10 mouse cellular contexts compared by ENCODE assay signal in the genomic region with DNA sequence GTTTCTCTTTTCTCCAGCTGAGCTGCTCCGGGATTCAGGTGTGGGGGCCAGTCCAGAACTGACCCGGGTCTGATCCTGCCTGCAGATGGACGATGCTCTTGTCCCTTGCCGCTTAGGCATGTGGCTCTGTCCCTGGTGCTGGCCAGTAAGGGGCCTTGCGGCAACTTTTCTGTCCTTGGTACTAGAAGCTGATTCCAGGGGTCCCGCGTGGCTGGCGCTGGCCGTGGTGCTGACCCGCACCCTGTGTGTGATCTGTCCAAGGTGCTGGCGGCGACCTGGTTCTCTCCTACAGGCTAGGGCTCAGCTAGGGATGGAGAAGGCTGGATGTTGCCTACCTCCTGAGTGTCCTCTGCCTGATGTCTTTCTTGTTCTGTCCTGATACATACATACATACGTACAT. TPM values are rescaled to one million over a fixed set of nuclear protein-coding genes. Genes with fewer than 3 reads are reported as not detected.
DNase-seq lines count a peak whose midpoint lies in the region; ATAC-seq and TF ChIP-seq lines count a peak whose summit lies in the region.
"Had no signal": no experiment of that assay in that cellular context is flagged by ENCODE, and none has a peak within 500 bp of the region (broad histone marks: within the 10 kb centered on the region; RNA-seq: fewer than 3 reads in every experiment).

No protein-coding gene starts in this region.

- DNase-seq in cerebellum, adult 9-11 months = peak; percentile 13
- DNase-seq in cerebellum, adult 2 months = no peak
- peak; percentile 43 for DNase-seq in 3T3-L1 (ENCODE audit: low read depth, low spot score)
- peak; percentile 82 for DNase-seq in embryo, embryonic 10.5 days (ENCODE audit: low spot score)
- peak; percentile 71 for DNase-seq in stomach, postnatal 0 days (ENCODE audit: low spot score)
- DNase-seq in left cerebral cortex, postnatal 4 days = no peak

- no peak for TF ChIP-seq EP300 in stomach, postnatal 0 days (optimal IDR thresholded peaks at IDR 0.05)

- intact Hi-C loops in left cerebral cortex, postnatal 4 days (cut with DNase I) = no loop called here

- ATAC-seq in limb, embryonic 12.5 days (ENCODE audit: insufficient number of reproducible peaks, insufficient read depth, low FRiP score, low TSS enrichment, low read depth) = peak; percentile 34
- peak; percentile 27 for ATAC-seq in stomach, postnatal 0 days (ENCODE audit: low FRiP score, low TSS enrichment)
- ATAC-seq in midbrain, embryonic 16.5 days = no peak

- H3K27ac ChIP-seq in cerebellum, adult 2 months (ENCODE audit: insufficient read depth, low read length) = no peak overlapping the region
- H3K27ac ChIP-seq in limb, embryonic 12.5 days = no peak overlapping the region
- no peak overlapping the region for H3K27ac ChIP-seq in stomach, postnatal 0 days (replicated peaks)
- no peak overlapping the region for H3K27ac ChIP-seq in midbrain, embryonic 16.5 days (ENCODE audit: low read length)

- WGBS in cerebellum, adult 2 months = 42% methylated on average over 13 of the region's 13 CpGs
- WGBS in limb, embryonic 12.5 days = 15% methylated on average over 13 of the region's 13 CpGs
- WGBS in stomach, postnatal 0 days = 14% methylated on average over 13 of the region's 13 CpGs
- WGBS in midbrain, embryonic 16.5 days = 33% methylated on average over 13 of the region's 13 CpGs

- TF ChIP-seq POLR2A in cerebellum, adult 2 months (IDR thresholded peaks at IDR 0.05; ENCODE audit: borderline replicate concordance, insufficient read depth, low read length) = no peak

- no peak overlapping the region for H3K9ac ChIP-seq in limb, embryonic 12.5 days (replicated peaks)
- no peak overlapping the region for H3K9ac ChIP-seq in stomach, postnatal 0 days (ENCODE audit: low read length)
- H3K9ac ChIP-seq in midbrain, embryonic 16.5 days (ENCODE audit: low read depth, low read length) = no peak overlapping the region

- H3K9me3 ChIP-seq in limb, embryonic 12.5 days = no peaks in the 10 kb centered on the region
- H3K9me3 ChIP-seq in stomach, postnatal 0 days (ENCODE audit: control insufficient read depth, low read length) = no peaks in the 10 kb centered on the region
- H3K9me3 ChIP-seq in midbrain, embryonic 16.5 days (replicated peaks; ENCODE audit: control insufficient read depth, low read length, poor library complexity, severe bottlenecking) = no peaks in the 10 kb centered on the region
- H3K9me3 ChIP-seq: megakaryocyte, embryonic 14.5 days had no signal

- H3K36me3 ChIP-seq in limb, embryonic 12.5 days = peaks cover 64% of the 10 kb centered on the region
- H3K36me3 ChIP-seq in stomach, postnatal 0 days (ENCODE audit: control insufficient read depth, insufficient read depth, low read length) = peaks cover 19% of the 10 kb centered on the region
- H3K36me3 ChIP-seq in midbrain, embryonic 16.5 days (ENCODE audit: control insufficient read depth, insufficient read depth, low read length) = peaks cover 50% of the 10 kb centered on the region

- no peaks in the 10 kb centered on the region for H3K27me3 ChIP-seq in cerebellum, adult 2 months (ENCODE audit: control insufficient read depth, insufficient read depth, low read length)
- no peaks in the 10 kb centered on the region for H3K27me3 ChIP-seq in limb, embryonic 12.5 days
- H3K27me3 ChIP-seq in stomach, postnatal 0 days (ENCODE audit: control insufficient read depth, insufficient read depth, low read length) = no peaks in the 10 kb centered on the region
- no peaks in the 10 kb centered on the region for H3K27me3 ChIP-seq in midbrain, embryonic 16.5 days (ENCODE audit: control insufficient read depth, insufficient read depth, low read depth, low read length)
- H3K27me3 ChIP-seq: megakaryocyte, embryonic 14.5 days had no signal

- no peak for TF ChIP-seq CTCF in cerebellum, adult 2 months (IDR thresholded peaks at IDR 0.05; ENCODE audit: borderline replicate concordance, insufficient read depth, low read depth, low read length)
- TF ChIP-seq CTCF in stomach, postnatal 0 days (IDR thresholded peaks at IDR 0.05; ENCODE audit: low read depth) = no peak

- no peak overlapping the region for H3K4me3 ChIP-seq in cerebellum, adult 2 months (replicated peaks; ENCODE audit: insufficient read depth, low read depth, low read length)
- no peak overlapping the region for H3K4me3 ChIP-seq in limb, embryonic 12.5 days (replicated peaks)
- H3K4me3 ChIP-seq in stomach, postnatal 0 days (ENCODE audit: low read depth, low read length) = no peak overlapping the region
- H3K4me3 ChIP-seq in midbrain, embryonic 16.5 days (ENCODE audit: low read depth, low read length) = no peak overlapping the region
- H3K4me3 ChIP-seq: erythroblast, embryonic 14.5 days; megakaryocyte, embryonic 14.5 days had no signal

- no peak overlapping the region for H3K4me2 ChIP-seq in limb, embryonic 12.5 days
- no peak overlapping the region for H3K4me2 ChIP-seq in stomach, postnatal 0 days (replicated peaks; ENCODE audit: low read depth)
- no peak overlapping the region for H3K4me2 ChIP-seq in midbrain, embryonic 16.5 days (ENCODE audit: low read length)

- no peaks in the 10 kb centered on the region for H3K4me1 ChIP-seq in cerebellum, adult 2 months (ENCODE audit: control insufficient read depth, insufficient read depth, low read length)
- H3K4me1 ChIP-seq in limb, embryonic 12.5 days (replicated peaks) = no peaks in the 10 kb centered on the region
- no peaks in the 10 kb centered on the region for H3K4me1 ChIP-seq in stomach, postnatal 0 days (replicated peaks; ENCODE audit: control insufficient read depth, insufficient read depth)
- H3K4me1 ChIP-seq in midbrain, embryonic 16.5 days (ENCODE audit: control insufficient read depth, insufficient read depth, low read length) = no peaks in the 10 kb centered on the region

RNA-seq across cellular contexts. Expression of a gene that starts 3.8 kb away (rescaled TPM):
- 0.87 and 1.0 TPM in 2 replicates for polyA plus RNA-seq in cerebellum, adult 2 months (2012; rRNA removed)
- 0.39 and 0.74 TPM in 2 replicates for polyA plus RNA-seq in limb, embryonic 12.5 days (2016; fragmentation: Nextera tagmentation; extraction: Ambion mirVana)
- polyA plus RNA-seq in stomach, postnatal 0 days (2015; fragmentation: Nextera tagmentation; extraction: Ambion mirVana) = 0.11 and 0.28 TPM in 2 replicates
- total RNA-seq in left cerebral cortex, postnatal 4 days (2021) = under 1 TPM; 0.28 to 0.32 TPM
- 0.29 and 0.58 TPM in 2 replicates for polyA plus RNA-seq in midbrain, embryonic 16.5 days (2015; fragmentation: Nextera tagmentation; extraction: Ambion mirVana)
- polyA plus RNA-seq: erythroblast, embryonic 14.5 days had no signal

RNA-seq across cellular contexts. Expression of a gene that starts 9.9 kb away (rescaled TPM):
- 40.5 and 45.1 TPM in 2 replicates for polyA plus RNA-seq in cerebellum, adult 2 months (2012; rRNA removed)
- 13.6 and 14.2 TPM in 2 replicates for polyA plus RNA-seq in limb, embryonic 12.5 days (2016; fragmentation: Nextera tagmentation; extraction: Ambion mirVana)
- 25.0 and 26.5 TPM in 2 replicates for polyA plus RNA-seq in stomach, postnatal 0 days (2015; fragmentation: Nextera tagmentation; extraction: Ambion mirVana)
- total RNA-seq in left cerebral cortex, postnatal 4 days (2021) = 10 to 100 TPM; 26.6 to 27.5 TPM
- 25.1 and 28.1 TPM in 2 replicates for polyA plus RNA-seq in midbrain, embryonic 16.5 days (2015; fragmentation: Nextera tagmentation; extraction: Ambion mirVana)

RNA-seq across cellular contexts. Expression of a gene that starts 10.0 kb away (rescaled TPM):
- polyA plus RNA-seq in cerebellum, adult 2 months (2012; rRNA removed) = 50.1 and 52.2 TPM in 2 replicates
- 82.0 and 82.9 TPM in 2 replicates for polyA plus RNA-seq in limb, embryonic 12.5 days (2016; fragmentation: Nextera tagmentation; extraction: Ambion mirVana)
- polyA plus RNA-seq in stomach, postnatal 0 days (2015; fragmentation: Nextera tagmentation; extraction: Ambion mirVana) = 30.7 and 32.6 TPM in 2 replicates
- total RNA-seq in left cerebral cortex, postnatal 4 days (2021) = 10 to 100 TPM; 44.1 to 54.7 TPM
- 75.7 and 78.7 TPM in 2 replicates for polyA plus RNA-seq in midbrain, embryonic 16.5 days (2015; fragmentation: Nextera tagmentation; extraction: Ambion mirVana)

RNA-seq across cellular contexts. Expression of a gene that starts 12.1 kb away (rescaled TPM):
- 160 and 163 TPM in 2 replicates for polyA plus RNA-seq in cerebellum, adult 2 months (2012; rRNA removed)
- polyA plus RNA-seq in limb, embryonic 12.5 days (2016; fragmentation: Nextera tagmentation; extraction: Ambion mirVana) = 5.5 and 14.7 TPM in 2 replicates
- polyA plus RNA-seq in stomach, postnatal 0 days (2015; fragmentation: Nextera tagmentation; extraction: Ambion mirVana) = 8.1 and 10.4 TPM in 2 replicates
- total RNA-seq in left cerebral cortex, postnatal 4 days (2021) = 10 to 100 TPM; 82.5 to 88.2 TPM
- 10.3 and 11.0 TPM in 2 replicates for polyA plus RNA-seq in midbrain, embryonic 16.5 days (2015; fragmentation: Nextera tagmentation; extraction: Ambion mirVana)

RNA-seq across cellular contexts. Expression of a gene that starts 19.8 kb away (rescaled TPM):
- polyA plus RNA-seq in cerebellum, adult 2 months (2012; rRNA removed) = 23.8 and 29.7 TPM in 2 replicates
- polyA plus RNA-seq in limb, embryonic 12.5 days (2016; fragmentation: Nextera tagmentation; extraction: Ambion mirVana) = 44.9 and 62.1 TPM in 2 replicates
- polyA plus RNA-seq in stomach, postnatal 0 days (2015; fragmentation: Nextera tagmentation; extraction: Ambion mirVana) = 79.4 and 88.4 TPM in 2 replicates
- 10 to 100 TPM; 15.0 to 15.1 TPM for total RNA-seq in left cerebral cortex, postnatal 4 days (2021)
- 16.9 and 21.1 TPM in 2 replicates for polyA plus RNA-seq in midbrain, embryonic 16.5 days (2015; fragmentation: Nextera tagmentation; extraction: Ambion mirVana)
- polyA plus RNA-seq: erythroblast, embryonic 14.5 days had no signal

Comparison
In these comparisons a context has a peak if more than half of its experiments do, and no peak if none do; other contexts are left out.
1. DNase-seq: peak in cerebellum, adult 9-11 months (single experiment), 3T3-L1 (single experiment), embryo, embryonic 10.5 days (single experiment) and stomach, postnatal 0 days (single experiment); none in cerebellum, adult 2 months (0 of 2) and left cerebral cortex, postnatal 4 days (single experiment).